Mouse (Mus musculus): ENCODE data around the gene Med27. TPM values are rescaled to one million over a fixed set of nuclear protein-coding genes. Genes with fewer than 3 reads are reported as not detected.

The Med27 gene
- total RNA-seq, 1 experiment from 2014 or later: 25.2 TPM

DNA sequence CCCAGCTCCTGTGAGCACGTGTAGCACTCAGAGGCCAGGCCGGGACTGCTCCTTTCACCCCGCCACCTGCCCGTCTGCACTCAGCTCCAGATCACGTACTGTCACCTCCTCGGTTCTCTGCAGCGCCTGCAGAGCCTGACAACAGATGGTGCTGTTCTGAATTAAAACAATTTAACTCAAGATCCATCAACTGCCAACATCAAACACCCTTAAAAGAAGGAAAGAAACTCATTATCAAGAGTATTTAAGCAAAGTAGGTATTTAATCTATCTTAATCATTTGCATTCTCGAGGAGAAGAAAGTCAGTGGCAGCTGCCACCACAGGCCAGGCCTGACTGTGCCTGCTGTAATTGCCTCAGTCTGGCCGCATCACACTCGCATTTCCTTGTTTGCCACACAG, 38.8 kb downstream of the Med27 start:
- no peak for ATAC-seq (replicated peaks in 1 of 2; ENCODE audit: insufficient read depth in 1 of 2, low FRiP score in 2 of 2, low TSS enrichment in 1 of 2, low read depth in 1 of 2, poor library complexity in 2 of 2, severe bottlenecking in 2 of 2)

DNA sequence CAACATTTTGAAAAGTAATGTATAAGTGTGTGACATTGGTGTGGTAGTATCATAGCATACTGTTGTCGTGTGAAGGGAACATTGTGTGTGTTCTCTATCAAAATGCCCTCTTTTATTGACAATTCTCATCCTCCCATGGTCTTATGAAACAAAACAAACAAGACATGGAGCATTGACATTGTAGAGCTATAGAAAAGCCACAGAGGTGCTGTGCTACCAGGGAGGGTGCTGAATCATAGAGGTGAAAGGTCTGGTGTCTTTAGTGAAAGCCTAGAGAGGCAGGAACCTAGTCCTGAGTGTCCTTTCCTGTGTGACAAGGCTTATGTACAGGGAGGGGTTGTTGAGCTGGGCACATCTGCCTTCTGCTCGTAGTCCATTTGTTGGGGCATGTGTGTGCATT, 40.6 kb downstream of the Med27 start:
- no peak for ATAC-seq (replicated peaks in 1 of 2; ENCODE audit: insufficient read depth in 1 of 2, low FRiP score in 2 of 2, low TSS enrichment in 1 of 2, low read depth in 1 of 2, poor library complexity in 2 of 2, severe bottlenecking in 2 of 2)

DNA sequence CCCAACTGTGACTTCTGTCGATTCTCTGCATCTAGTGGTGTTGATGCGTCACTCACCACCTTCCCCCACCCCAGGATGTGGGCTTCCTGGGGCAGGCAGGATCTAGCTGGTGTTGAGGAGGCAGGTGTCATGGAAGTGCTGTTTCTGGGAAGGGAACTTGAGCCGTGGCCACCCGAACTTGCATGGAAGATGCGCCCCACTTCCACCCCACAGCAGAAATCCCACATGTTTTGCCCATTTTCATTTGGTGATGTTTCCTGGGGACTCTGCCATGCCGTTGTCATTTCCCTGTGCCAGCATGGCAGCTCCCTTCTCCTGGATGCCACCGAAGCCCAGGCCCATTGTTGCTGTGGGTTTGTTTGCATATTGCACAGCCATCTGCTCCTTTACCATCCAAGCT, 42.3 kb downstream of the Med27 start:
- no peak for ATAC-seq (replicated peaks in 1 of 2; ENCODE audit: insufficient read depth in 1 of 2, low FRiP score in 2 of 2, low TSS enrichment in 1 of 2, low read depth in 1 of 2, poor library complexity in 2 of 2, severe bottlenecking in 2 of 2)

DNA sequence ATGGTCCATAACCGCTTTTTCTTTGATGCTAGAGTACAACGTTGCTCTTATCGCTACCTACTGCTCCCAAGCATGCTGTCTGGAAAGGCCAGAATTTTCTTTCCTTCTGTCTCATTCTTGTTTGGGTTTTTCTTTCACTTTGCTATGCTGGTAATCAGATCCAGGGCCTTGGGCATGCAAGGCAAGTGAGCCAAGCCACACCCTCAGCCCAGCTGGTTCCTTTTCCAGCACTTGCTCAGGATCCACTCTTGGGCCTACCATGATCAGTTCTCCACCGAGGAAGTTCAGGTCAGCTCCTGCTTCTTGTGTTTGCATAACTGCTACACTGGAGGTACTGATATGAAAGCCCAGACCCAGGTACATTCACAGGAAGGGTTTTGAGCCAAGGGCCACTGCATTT, 44.5 kb downstream of the Med27 start:
- no peak for ATAC-seq (replicated peaks in 1 of 2; ENCODE audit: insufficient read depth in 1 of 2, low FRiP score in 2 of 2, low TSS enrichment in 1 of 2, low read depth in 1 of 2, poor library complexity in 2 of 2, severe bottlenecking in 2 of 2)

DNA sequence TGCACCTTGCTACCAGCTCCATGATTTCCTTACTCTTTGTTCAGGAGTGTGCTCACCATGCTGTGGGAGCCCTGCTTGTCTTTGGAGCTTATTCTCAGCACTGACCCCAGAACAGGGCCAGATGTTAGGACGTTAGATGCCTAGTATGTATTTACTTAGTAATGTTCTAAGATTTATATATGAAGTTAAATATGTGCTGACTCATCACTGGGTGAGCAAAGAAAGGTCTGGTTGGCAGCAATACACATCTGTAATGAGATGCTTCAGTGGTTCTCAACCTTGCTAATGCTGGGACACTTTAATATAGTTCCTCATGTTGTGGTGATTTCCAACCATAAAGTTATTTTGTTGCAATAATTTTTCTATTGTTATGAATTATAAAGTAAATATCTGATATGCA, 45.4 kb downstream of the Med27 start:
- no peak for ATAC-seq (replicated peaks in 1 of 2; ENCODE audit: insufficient read depth in 1 of 2, low FRiP score in 2 of 2, low TSS enrichment in 1 of 2, low read depth in 1 of 2, poor library complexity in 2 of 2, severe bottlenecking in 2 of 2)

DNA sequence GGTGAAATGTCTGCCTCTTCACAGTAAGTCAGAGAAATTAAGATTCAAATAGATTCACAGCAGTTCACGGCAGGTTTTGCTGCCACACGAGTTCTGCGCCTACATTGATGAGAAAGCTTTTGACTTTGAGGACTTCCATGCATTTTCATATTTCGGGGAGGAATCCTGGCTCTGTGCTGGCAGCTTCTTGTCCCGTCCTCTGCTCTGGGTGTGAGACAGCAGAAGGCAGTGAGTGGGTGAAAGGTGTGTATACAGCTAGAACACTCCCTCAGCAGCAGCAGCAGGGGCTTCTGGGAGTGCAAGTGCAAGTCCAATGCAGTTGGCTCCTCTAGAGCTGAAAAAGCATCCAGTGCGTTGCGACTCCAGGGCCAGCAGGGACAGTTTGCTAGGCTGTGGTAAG, 53.6 kb downstream of the Med27 start:
- ATAC-seq (replicated peaks in 1 of 2; ENCODE audit: insufficient read depth in 1 of 2, low FRiP score in 2 of 2, low TSS enrichment in 1 of 2, low read depth in 1 of 2, poor library complexity in 2 of 2, severe bottlenecking in 2 of 2): no peak

DNA sequence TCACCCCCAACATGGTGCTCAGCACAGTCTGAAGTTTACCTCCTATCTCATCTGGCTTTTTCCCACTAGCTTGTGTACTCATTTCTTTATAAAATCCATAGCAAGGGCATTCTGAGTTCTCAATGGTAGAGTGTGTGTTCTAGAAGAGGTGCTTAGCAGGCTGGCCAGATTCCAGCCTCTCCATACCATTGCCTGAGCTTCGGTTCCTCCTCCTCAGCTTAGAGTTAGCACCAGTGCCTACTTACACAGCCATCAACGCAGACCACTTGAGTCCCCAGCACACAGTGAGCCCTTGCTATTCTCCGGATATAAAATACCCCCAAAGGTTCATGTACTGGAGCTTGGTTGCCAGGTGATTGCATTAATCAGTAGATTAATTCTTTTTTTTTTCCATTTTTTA, 54.2 kb downstream of the Med27 start:
- no peak for ATAC-seq (replicated peaks in 1 of 2; ENCODE audit: insufficient read depth in 1 of 2, low FRiP score in 2 of 2, low TSS enrichment in 1 of 2, low read depth in 1 of 2, poor library complexity in 2 of 2, severe bottlenecking in 2 of 2)

DNA sequence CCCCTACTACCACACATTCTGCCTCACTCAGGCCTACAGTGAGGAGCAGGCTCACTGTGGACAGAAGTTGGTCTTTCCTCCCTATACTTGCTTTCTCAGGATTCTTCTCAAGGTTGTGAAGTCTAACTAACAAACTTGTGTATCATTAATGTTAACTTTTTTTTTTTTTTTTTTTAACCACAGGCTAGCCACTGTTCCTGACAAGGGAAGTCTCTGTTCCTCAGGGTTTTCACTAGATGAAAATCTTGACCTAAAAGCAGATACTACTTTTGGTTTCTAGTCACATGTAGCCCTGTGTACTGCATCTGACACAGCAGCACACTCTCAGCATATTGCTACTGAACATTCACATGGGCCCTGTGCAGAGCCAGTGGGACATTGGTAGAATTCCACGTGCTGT, 55.2 kb downstream of the Med27 start:
- ATAC-seq (replicated peaks in 1 of 2; ENCODE audit: insufficient read depth in 1 of 2, low FRiP score in 2 of 2, low TSS enrichment in 1 of 2, low read depth in 1 of 2, poor library complexity in 2 of 2, severe bottlenecking in 2 of 2): no peak

DNA sequence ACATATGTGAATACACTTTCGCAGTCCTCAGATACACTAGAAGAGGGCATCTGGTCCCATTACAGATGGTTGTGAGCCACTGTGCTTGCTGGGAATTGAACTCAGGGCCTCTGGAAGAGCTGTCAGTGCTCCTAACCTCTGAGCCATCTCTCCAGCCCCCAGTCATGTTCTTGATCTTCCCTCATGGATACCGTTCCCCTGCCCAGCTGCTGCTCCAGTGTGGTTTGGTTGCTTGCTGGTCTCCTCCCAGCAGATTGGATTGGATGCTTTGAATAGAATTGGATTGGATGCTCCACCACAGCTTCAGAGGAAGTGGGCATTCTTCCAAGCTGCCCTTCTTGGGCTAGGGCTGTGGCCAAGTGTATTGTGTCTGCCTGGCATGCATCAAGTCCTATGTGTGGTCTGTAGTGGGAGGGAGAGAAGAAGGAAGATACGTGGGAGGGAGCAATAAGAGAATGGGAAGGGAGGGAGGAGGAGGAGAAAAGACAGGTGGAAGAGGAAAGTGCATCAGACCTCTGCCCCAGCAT, 56.0 kb downstream of the Med27 start:
- peak in 1 of 2 experiments; percentile 31; a peak in 2 of 4 replicates for ATAC-seq (replicated peaks in 1 of 2; ENCODE audit: insufficient read depth in 1 of 2, low FRiP score in 2 of 2, low TSS enrichment in 1 of 2, low read depth in 1 of 2, poor library complexity in 2 of 2, severe bottlenecking in 2 of 2)

DNA sequence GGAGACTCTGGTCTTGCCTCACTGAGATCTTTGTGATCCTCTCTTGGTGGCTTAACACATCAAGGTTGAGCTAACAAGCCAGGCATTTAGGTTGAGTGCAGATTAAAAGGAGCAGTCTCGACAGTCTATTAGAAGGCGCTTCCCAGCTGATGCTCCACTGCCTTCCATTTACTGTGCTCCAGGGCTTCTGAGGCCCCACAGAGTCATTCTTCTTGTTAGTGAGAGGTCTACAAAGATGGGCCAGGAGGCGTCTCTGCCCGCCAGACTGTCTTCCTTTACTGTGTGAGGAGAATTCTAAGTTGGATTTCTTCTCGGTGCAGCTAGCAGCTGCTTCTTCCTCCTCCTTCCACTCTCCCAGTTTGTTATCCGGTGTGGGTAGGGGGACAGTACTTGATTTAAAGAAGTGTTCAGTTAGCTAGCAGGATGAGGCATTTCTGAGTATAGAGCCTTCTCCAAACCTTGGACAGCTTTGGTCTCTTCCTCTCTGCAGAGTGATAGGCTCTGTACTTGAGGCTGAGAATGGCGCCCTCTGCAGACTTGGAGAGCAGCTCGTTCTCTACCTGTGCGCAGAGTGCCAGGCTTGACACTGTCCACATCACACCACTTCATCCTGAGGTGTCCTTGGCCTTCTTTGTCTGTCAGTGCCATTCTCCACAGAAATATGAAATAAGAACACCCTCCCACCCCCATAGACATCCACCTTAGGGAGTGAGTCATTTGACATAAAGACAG, 57.3 kb downstream of the Med27 start:
- no peak for ATAC-seq (replicated peaks in 1 of 2; ENCODE audit: insufficient read depth in 1 of 2, low FRiP score in 2 of 2, low TSS enrichment in 1 of 2, low read depth in 1 of 2, poor library complexity in 2 of 2, severe bottlenecking in 2 of 2)

DNA sequence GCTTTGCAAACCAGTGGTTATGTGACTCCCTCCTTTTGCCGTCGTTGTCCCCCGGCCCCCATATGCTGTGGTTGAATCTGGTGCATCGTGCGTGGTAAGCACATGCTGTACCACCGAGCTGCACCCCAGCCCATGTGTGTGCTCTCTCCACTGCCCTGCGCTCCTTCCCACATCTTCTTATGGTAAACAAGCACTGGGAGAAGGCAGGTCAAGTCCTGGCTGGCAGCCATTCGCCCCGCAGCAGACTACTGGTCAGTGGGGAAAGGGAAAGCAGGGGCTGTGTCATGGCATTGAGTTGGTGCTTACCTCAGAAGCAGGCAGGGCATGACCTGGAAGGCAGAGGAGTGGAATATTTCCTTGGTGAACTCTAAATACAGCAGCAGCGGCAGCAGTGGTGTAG, 58.3 kb downstream of the Med27 start:
- no peak for ATAC-seq (replicated peaks in 1 of 2; ENCODE audit: insufficient read depth in 1 of 2, low FRiP score in 2 of 2, low TSS enrichment in 1 of 2, low read depth in 1 of 2, poor library complexity in 2 of 2, severe bottlenecking in 2 of 2)

DNA sequence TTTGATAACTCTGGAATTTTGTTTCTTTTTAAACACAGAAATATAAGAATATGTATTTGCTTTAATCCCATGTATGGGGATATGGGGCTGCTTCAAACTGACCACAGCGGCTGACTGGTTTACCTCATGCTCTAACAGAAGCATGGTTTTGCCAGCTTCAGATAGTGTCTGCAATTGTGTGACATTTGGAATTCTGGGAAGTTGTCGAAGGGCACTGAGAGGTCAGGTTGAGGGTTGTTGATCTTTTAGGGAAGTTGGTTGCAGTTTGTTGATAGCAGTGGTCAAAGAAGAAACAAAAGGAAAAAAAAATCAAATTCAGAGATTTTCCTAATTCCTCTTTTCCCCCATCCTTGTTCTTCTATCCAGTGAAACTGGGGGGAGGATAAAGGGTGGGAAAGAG, 59.2 kb downstream of the Med27 start:
- ATAC-seq (replicated peaks in 1 of 2; ENCODE audit: insufficient read depth in 1 of 2, low FRiP score in 2 of 2, low TSS enrichment in 1 of 2, low read depth in 1 of 2, poor library complexity in 2 of 2, severe bottlenecking in 2 of 2): no peak

DNA sequence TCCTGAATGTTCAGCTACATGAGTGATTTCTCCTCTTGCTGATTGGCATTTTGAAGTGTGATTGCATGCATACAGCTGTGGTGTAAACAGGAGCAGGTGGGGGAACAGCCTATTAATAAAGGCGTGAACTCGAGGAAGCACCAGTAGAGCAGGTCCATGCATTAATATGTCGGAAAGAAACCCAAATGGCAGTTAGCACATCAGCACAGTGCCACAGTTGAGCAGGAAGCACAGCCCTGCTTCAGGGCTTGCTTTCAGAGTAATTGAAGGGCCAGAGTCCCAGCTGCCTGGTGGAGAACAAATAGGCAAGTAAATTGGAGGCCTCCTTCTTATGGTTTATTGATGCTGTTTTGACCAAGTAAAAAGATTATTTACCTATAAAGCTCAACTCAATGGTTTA, 60.7 kb downstream of the Med27 start:
- no peak for ATAC-seq (replicated peaks in 1 of 2; ENCODE audit: insufficient read depth in 1 of 2, low FRiP score in 2 of 2, low TSS enrichment in 1 of 2, low read depth in 1 of 2, poor library complexity in 2 of 2, severe bottlenecking in 2 of 2)

DNA sequence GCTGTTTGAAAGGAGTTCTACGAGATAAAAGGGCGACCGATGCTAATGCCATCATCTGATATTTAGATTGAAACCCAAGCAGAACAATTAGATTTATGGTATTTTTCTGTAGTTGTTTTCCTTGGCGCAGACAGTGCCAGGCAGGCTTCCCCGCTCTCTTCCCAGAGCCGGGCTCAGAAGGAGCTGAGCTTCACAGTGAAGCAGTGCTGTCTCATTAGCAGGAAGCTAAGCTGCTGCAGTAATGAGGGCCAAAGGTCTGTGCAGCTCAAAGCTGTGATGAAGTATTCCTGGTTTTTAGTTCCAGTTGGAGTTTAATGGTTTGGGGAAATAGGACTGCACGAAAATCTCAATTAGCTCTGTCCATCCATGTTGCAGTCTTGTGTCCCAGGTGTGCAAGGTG, 61.1 kb downstream of the Med27 start:
- ATAC-seq (replicated peaks in 1 of 2; ENCODE audit: insufficient read depth in 1 of 2, low FRiP score in 2 of 2, low TSS enrichment in 1 of 2, low read depth in 1 of 2, poor library complexity in 2 of 2, severe bottlenecking in 2 of 2): no peak

DNA sequence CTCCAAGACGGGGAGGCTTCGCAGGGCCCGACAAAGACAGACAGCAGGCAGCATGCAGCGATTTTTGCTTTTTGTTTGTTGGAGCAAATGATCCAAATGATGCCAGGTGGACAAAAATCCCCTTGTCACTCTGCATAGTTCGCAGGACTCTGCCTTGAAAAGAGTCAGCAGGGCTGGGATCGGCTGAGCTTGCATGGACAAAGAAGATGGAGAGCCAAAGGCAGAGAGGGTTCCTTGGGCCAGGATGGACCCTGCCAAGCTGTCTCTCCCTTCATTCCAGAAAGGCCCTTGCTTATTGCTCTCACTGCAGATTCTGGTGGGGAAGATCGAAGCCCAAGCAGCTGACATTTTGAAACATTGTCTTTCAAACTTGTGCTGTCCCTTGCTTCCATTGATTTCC, 64.3 kb downstream of the Med27 start:
- no peak for ATAC-seq (replicated peaks in 1 of 2; ENCODE audit: insufficient read depth in 1 of 2, low FRiP score in 2 of 2, low TSS enrichment in 1 of 2, low read depth in 1 of 2, poor library complexity in 2 of 2, severe bottlenecking in 2 of 2)

DNA sequence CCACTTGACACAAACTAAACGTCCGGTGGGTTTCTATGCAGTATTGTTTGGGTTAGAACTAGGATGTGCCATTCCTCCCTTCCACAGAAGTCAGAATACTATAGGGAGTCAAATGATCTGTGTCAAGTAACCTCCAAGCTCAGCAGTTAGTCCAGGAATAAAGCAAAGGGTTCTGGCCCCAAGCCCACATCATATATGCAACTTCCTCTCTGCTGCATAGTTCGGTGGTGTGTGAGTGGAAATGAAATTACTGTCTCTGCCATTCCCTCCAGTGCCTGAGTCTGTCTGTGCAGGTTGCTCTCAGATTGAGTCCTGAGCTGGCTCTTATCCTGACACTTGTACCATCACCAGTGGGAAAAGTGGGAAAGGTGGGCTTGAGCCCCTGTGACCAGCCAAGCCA, 65.8 kb downstream of the Med27 start:
- no peak for ATAC-seq (replicated peaks in 1 of 2; ENCODE audit: insufficient read depth in 1 of 2, low FRiP score in 2 of 2, low TSS enrichment in 1 of 2, low read depth in 1 of 2, poor library complexity in 2 of 2, severe bottlenecking in 2 of 2)

DNA sequence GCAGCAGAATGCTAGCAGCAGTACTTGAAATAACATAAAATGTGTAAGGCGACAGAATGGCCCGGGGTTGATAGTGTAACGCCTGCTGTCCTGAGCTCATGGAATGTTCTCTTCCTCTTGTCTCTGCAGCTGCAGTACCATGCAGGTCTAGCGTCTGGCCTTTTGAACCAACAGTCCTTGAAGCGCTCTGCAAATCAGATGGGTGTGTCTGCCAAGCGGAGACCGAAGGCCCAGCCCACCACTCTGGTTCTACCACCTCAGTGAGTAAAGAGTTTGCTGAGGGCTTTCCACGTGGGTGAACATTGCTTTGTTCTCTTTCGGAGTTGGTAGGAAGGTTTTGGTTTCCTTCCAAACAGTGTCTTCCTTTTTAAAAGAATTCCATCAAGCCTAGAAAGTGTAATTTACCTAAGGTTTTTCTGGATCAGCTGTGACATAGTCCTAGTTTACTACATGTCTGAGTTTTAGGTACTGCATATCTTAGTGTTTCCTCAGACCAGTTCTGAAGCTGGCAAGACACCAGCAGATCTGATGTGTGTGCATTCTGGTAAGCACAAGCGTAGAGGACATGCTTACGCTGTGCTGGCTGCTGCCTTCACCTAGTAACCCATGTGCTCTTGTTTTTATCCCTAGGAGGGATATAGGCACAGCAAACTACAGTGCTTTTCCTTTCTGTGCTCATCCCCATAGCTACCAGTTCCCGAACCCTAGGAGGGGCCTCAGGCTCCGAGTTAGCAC, 66.8 kb downstream of the Med27 start:
- no peak for ATAC-seq (replicated peaks in 1 of 2; ENCODE audit: insufficient read depth in 1 of 2, low FRiP score in 2 of 2, low TSS enrichment in 1 of 2, low read depth in 1 of 2, poor library complexity in 2 of 2, severe bottlenecking in 2 of 2)

DNA sequence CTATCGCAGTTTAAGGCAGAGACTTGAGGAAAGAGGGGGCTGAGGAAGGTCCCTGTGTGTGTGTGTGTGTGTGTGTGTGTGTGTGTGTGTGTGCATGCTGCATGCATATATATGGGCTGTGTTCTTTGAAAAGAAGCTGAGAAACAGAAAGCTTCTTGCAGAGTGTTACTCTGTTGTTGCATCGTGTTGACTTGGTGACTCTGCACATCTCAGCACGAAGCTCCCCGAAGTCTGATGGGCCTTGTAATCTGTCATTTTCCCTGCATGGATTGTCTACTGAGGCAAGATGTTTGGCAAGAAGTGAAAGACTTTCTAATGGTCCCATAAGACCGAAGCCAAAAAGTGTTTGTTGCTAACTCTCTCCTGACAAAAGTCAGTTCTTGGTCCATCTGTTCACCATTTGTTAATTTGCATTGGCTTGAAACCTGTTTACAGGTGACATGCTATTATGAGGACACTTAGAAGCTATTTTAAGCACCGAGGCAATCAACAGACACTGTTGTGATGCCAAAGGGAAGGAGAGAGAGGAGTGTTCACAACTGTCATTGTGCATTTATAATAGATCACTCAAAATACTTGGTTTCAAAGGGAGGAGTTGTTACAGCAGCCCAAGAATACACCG, 68.3 kb downstream of the Med27 start:
- no peak for ATAC-seq (replicated peaks in 1 of 2; ENCODE audit: insufficient read depth in 1 of 2, low FRiP score in 2 of 2, low TSS enrichment in 1 of 2, low read depth in 1 of 2, poor library complexity in 2 of 2, severe bottlenecking in 2 of 2)

All from hematopoietic stem cell, adult 5-6 weeks (primary cell).